Mouse (Mus musculus) ovary, postnatal 36 days (tissue): ENCODE measurements around the gene Zfp595.
A peak's percentile ranks its signal among the peaks of the same experiment; 100 is the strongest.
"Not testable (repeated sequence)": the region's sequence is repeated elsewhere in the genome, so short reads cannot be mapped to it uniquely, and the experiment has no call there.

ENCODE experiments used
- DNase-seq: peaks from one replicate; pipeline ENCODE4 v3.0.0; 2022; ENCODE audit warnings: low spot score, mixed read lengths

The Zfp595 gene

DNA sequence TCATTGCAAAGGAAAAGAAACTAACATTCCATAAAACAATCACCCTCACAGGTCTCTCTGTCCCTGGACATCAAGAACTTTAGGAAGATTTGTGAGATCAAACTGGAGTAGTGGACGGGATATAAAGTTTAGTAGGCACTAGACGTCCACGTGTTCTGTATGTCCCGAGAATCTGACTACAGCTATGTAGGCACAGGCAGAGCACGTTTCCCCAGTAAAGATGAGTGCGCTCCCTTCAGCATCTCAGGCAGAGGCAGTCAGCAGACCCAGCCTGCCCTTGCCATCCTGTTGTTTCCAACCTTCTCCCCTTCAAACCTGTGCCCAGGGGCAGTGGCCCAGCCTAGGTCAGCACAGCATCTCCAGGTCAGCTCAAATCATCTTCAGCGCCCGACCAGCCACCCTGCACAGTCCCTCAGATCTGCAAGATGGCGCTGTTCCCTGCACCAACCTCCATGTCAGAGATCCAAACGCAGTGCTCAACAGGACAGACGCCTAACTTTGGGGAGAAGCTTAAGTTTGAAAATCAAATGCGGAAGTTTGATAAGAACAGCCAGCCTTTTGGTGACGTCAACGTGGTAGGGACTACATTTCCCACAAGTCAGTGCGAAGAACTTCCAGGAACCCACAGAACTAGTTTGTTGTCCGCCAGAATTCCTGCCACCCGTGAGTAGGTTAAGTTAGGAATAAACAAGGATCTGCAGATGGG, at the start of gene Zfp595:
Zfp595 (minus strand) TSS at position 552 of the 706 bp plus-strand sequence.
- DNase-seq: peak; percentile 67

- DNase-seq: not testable (repeated sequence)
These were observed 43.9 kb upstream of the Zfp595 start for GRCm38 (mm10) chr13:67376255-67376654.

- DNase-seq: peak; percentile 65
These were observed 42.9 kb upstream of the Zfp595 start, which contains the start of the genes Gm28041 and Zfp456 for GRCm38 (mm10) chr13:67375050-67375911. Gm28041 (minus strand) TSS chr13:67375733. Zfp456 (minus strand) TSS chr13:67375810.

DNA sequence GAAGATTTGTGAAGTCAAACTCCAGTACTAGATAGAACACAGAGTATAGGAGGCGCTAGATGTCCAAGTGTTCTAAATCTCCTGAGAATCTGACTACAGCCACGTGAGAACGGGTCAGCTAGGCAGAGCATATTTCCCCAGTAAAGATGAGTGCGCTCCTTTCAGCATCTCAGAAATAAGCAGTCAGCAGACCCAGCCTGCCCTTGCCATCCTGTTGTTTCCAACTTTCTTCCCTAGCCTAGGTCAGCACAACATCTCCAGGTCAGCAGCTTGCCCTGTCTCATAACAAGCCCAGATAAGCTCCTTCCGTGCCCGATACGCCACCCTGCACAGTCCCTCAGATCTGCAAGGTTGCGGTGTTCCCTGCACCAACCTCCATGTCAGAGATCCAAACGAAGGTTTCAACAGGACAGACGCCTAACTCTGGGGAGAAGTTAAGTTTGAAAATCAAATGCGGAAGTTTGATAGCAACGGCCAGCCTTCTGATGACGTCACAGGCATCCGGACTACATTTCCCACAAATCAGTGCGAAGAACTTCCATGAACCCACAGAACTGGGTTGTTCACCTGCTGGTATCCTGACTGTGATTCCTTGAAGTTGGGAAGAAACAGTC, 27.9 kb upstream of the Zfp595 start, which contains the start of the genes Gm28044 and Zfp953:
Gm28044 (minus strand) TSS at position 406 of the 614 bp plus-strand sequence.
Zfp953 (minus strand) TSS at position 475 of the 614 bp plus-strand sequence.
- peak; percentile 80 for DNase-seq

DNA sequence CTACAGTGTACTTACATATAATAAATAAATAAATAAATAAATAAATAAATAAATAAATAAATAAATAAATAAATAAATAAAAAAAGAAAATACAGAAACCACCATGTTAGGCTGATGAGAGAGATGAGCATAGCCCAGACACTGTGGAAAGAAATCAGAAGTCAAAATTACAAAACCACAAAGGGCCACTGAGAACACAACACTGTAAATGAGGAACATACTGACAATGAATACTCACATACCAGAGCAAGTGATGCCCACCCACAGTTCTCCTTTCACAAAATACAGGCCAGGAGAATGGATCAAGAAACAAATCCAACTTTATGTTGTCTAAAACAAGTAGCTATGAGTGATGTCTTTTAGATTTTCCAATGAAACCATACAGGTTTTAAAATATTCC, 19.5 kb upstream of the Zfp595 start:
- no peak for DNase-seq

DNA sequence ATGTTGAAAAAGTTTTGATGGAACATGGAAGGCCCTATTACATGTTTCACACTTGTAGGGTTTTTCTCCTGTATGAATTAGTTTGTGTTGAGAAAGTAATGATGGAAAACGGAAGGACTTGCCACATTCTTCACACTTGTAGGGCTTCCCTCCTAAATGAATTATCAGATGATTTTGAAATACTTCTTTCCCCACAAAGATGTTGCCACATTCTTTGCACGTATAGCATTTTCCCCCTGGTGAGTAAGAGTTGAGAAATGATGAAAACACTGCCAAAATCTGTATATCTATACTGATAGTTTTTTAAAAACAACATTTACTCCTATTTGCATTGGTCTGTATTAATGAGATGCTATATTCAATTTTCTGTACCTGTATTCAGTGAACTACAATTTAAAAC, 11.1 kb upstream of the Zfp595 start:
- DNase-seq: no peak

DNA sequence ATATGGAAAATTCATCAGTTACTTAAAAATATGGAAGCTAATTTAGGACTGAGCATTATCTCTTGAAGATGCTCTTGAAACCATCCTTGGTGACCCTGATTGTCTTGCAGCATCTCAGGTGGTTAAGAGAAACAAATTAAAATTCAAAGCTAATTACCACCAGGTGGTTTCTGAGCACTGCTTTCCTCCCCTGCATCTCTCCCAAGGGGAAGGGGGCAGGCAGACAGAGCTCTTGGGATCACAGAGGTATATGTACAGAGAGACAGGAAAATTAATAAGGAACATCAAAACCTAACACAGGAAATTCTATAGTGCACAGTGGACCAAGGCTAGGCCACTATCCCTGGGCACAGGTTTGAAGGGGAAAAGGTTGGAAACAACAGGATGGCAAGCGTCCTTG, 507 bp upstream of the Zfp595 start:
- DNase-seq: no peak

DNA sequence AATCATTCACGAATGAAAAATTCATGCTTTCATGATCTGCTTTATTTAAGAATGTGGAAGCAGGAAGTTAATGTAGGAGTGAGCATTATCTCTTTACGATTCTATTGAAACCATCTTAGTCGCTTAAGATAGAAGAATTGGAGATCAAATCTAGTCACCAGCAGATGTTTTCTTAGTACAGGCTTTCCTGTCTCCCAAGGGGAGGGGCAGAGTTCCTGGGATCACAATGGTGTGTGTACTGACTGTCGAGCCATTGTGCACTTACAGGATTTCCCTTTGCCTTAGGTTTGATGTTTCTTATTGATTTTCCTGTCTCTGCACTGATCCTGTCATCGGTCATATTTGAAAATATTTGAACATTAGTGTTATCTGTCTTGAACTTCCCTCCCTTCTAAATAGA, 25.7 kb downstream of the Zfp595 start:
- no peak for DNase-seq

- DNase-seq: peak; percentile 71
These were observed 26.3 kb downstream of the Zfp595 start, which contains the start of gene Zfp457 for GRCm38 (mm10) chr13:67305822-67306672. Zfp457 (minus strand) TSS chr13:67306485.

- DNase-seq: no peak
These were observed 54.1 kb downstream of the Zfp595 start, which contains the start of gene Zfp458 for GRCm38 (mm10) chr13:67278314-67278713. Zfp458 (minus strand) TSS chr13:67278466.

DNA sequence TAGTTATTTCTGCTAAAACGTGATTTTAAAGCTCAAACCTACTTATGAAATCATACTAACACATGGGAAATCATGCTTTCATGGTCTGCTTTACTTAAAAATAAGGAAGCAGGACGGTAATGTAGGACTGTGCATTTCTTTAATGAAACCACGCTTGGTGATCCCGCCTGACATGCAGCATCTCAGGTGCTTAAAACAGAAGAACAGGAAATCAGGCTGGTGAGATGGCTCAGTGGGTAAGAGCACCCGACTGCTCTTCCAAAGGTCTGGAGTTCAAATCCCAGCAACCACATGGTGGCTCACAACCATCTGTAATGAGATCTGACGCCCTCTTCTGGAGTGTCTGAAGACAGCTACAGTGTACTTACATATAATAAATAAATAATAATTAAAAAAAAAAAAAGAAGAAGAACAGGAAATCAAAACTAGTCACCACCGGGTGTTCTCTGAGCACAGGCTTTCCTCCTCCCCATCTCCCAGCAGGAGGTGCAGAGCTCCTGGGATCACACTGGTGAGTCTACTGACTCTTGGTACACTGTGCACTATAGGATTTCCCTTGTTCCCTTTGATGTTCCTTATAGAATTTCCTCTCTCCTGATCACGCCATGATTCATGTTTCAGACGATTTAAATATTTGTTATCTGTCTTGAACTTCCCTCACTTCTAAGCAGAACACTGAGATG, 62.8 kb downstream of the Zfp595 start:
- DNase-seq: not testable (repeated sequence)

GRCm38 (mm10) chr13:67268568-67269369, 63.6 kb downstream of the Zfp595 start:
- DNase-seq: peak; percentile 35
